Mouse (Mus musculus) testis, adult 2 months (tissue): ENCODE data around the gene Hsd3b5.

Experiments
- CTCF ChIP-seq: fragments of 200-500 bp; IDR thresholded peaks from 2 replicates; pipeline ENCODE4 v1.5.1; 2012; ENCODE audit warnings: low read depth, mild to moderate bottlenecking, inconsistent platforms, low read length, moderate library complexity; ENCODE audit not compliant: control insufficient read depth, insufficient read depth, insufficient replicate concordance
- POLR2A ChIP-seq: fragments of 200-500 bp; IDR thresholded peaks from 2 replicates; pipeline ENCODE4 v1.6.1; 2012; ENCODE audit warnings: low read depth, mild to moderate bottlenecking, inconsistent platforms, low read length, moderate library complexity; ENCODE audit not compliant: control insufficient read depth

DNA sequence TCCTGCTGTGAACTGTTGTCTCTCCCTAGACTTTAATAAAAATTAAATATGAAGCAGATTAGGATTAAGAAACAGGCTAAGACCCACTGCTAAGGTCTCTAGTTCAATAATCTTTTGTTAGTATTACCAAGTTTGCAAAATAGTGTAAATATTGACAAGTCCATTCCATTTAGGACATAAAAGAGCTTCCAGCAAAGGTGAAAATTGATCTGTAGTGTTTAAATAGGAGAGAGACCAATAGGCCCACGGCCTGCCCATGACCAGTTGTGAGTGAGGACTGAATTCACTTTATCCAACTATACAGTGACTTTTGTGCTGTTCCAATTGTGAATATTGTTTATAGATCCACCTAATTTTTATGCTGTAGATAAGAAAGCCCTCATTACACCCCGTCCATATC is 42.3 kb downstream of the Hsd3b5 start:
- TF ChIP-seq CTCF, result no peak
- no peak for TF ChIP-seq POLR2A
